Mouse (Mus musculus): ENCODE results near the gene Isoc2b. TPM values are rescaled to one million over a fixed set of nuclear protein-coding genes. Genes with fewer than 3 reads are reported as not detected.
"Not testable (repeated sequence)": the region's sequence is repeated elsewhere in the genome, so short reads cannot be mapped to it uniquely, and the experiment has no call there.

Isoc2b gene
- polyA plus RNA-seq, 2 experiments, result 7.4 to 9.7 TPM

DNA sequence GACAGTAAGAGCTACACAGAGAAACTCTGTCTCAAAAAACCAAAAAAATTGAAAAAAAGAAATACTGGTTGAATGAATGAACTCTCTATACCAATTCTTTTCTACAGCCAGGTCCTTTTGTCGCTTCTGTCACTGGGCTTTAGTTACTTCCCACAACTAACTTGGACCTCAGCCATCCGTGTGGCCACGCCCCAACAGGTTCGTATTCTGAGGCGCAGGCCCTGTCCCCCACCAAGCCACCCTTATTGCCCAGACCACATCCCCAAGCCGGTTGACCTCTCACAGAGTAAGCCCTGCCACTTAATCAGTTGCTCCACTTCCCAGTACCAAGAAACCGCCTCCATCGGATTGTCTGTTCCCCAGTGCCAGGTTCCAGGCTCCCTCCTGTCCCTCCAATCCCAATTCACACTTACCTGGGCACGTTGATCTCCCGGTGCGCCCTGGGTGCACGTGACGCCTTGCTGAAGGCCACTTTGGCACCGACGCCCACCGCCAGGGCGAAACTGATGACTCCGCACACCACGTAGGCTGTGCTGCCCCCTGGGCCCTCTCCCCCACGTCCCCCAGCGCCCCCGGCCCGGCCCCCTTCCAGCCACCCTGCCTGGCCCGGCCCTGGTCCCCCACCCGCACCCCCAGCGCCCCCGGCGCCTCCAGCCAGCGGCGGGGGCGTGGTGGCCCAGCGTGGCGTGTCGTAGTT lies 34.3 kb downstream of the Isoc2b start:
- H3K9me3 ChIP-seq (ENCODE audit: control insufficient read depth, low read length), result no peaks in the 10 kb centered on the region
- peaks cover 58% of the 10 kb centered on the region for H3K27me3 ChIP-seq (ENCODE audit: control insufficient read depth, insufficient read depth, low read length)
- no peak for TF ChIP-seq POLR2A (IDR thresholded peaks at IDR 0.05; ENCODE audit: borderline replicate concordance, extremely low read depth, insufficient read depth, insufficient read length)
- peak overlapping the region; percentile 40; the same call in 1 of the 2 replicates for H3K9ac ChIP-seq (ENCODE audit: low read depth, low read length, severe bottlenecking)
- no peak for ATAC-seq (ENCODE audit: low FRiP score, low read depth)
- WGBS, result 7% methylated on average over 27 of the region's 34 CpGs
- no peaks in the 10 kb centered on the region for H3K36me3 ChIP-seq (ENCODE audit: control insufficient read depth, insufficient read depth, low read length)
- H3K4me1 ChIP-seq (ENCODE audit: control insufficient read depth, insufficient read depth, low read length), result peaks cover 4% of the 10 kb centered on the region; the same call in 1 of the 2 replicates
- H3K4me2 ChIP-seq (replicated peaks; ENCODE audit: low read depth, low read length, severe bottlenecking), result peak overlapping the region; percentile 80
- no peak overlapping the region for H3K27ac ChIP-seq (replicated peaks; ENCODE audit: low read depth, low read length)
- peak overlapping the region; percentile 43 for H3K4me3 ChIP-seq (replicated peaks; ENCODE audit: low read length)
- no peak for DNase-seq (ENCODE audit: low spot score)

DNA sequence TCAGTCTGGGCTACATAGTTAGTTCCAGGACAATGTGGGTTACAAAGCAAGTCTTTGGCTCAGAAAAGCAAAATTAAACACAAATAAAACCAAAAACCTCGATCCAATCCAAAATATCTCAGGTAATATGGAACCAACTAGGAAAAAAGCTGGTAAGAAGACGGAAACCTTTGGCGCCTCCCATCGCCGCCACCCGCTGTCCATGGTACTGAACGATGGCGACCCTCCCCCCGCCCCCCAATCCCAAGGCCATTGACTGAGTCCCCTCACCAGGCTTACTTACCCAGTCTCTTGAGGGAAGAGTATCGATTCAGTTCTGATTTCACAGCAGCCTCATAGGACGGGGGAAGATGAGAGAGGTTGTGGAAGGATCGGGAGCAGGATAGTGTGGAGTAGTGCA lies 39.6 kb downstream of the Isoc2b start:
- ATAC-seq (ENCODE audit: low FRiP score, low read depth), result no peak
- Histone ChIP-seq H3K36me3 (ENCODE audit: control insufficient read depth, insufficient read depth, low read length) (no peaks in the 10 kb centered on the region), H3K4me3 (replicated peaks; ENCODE audit: low read length) (no peak overlapping the region), H3K4me2 (replicated peaks; ENCODE audit: low read depth, low read length, severe bottlenecking) (no peak overlapping the region), H3K27me3 (ENCODE audit: control insufficient read depth, insufficient read depth, low read length) (peaks cover 37% of the 10 kb centered on the region), H3K9me3 (ENCODE audit: control insufficient read depth, low read length) (no peaks in the 10 kb centered on the region), H3K4me1 (ENCODE audit: control insufficient read depth, insufficient read depth, low read length) (no peaks in the 10 kb centered on the region), H3K9ac (ENCODE audit: low read depth, low read length, severe bottlenecking) (no peak overlapping the region), H3K27ac (replicated peaks; ENCODE audit: low read depth, low read length) (no peak overlapping the region)
- WGBS, result 4% methylated on average over 12 of the region's 12 CpGs
- DNase-seq (ENCODE audit: low spot score), result no peak
- no peak for TF ChIP-seq POLR2A (IDR thresholded peaks at IDR 0.05; ENCODE audit: borderline replicate concordance, extremely low read depth, insufficient read depth, insufficient read length)

DNA sequence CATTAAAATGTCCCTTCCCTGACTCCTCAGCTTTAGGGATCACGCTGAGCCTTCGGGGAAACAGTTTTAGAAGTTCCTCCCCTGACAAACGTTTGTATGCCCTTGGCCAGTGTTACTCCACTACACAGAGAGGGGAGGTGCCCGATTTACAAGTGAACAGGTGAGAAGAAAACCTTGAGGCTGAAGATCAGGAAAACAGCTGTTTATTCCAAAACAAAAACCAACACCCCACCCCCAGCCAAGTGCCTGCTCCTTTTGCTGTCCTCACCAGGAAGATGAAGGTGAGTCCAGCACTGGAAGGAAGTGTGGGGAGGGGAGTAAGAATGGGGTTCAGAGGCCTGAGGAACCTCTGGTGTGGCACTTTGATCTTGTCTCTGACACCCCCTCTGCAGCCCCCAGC lies 44.7 kb downstream of the Isoc2b start:
- Histone ChIP-seq H3K4me1 (ENCODE audit: control insufficient read depth, insufficient read depth, low read length) (no peaks in the 10 kb centered on the region), H3K36me3 (ENCODE audit: control insufficient read depth, insufficient read depth, low read length) (no peaks in the 10 kb centered on the region), H3K4me2 (replicated peaks; ENCODE audit: low read depth, low read length, severe bottlenecking) (no peak overlapping the region), H3K9me3 (ENCODE audit: control insufficient read depth, low read length) (no peaks in the 10 kb centered on the region), H3K27ac (replicated peaks; ENCODE audit: low read depth, low read length) (no peak overlapping the region), H3K9ac (ENCODE audit: low read depth, low read length, severe bottlenecking) (no peak overlapping the region), H3K27me3 (ENCODE audit: control insufficient read depth, insufficient read depth, low read length) (peaks cover 5% of the 10 kb centered on the region; the same call in 1 of the 2 replicates), H3K4me3 (replicated peaks; ENCODE audit: low read length) (no peak overlapping the region)
- TF ChIP-seq POLR2A (IDR thresholded peaks at IDR 0.05; ENCODE audit: borderline replicate concordance, extremely low read depth, insufficient read depth, insufficient read length), result no peak
- WGBS, result 44% methylated on average over 4 of the region's 4 CpGs
- DNase-seq (ENCODE audit: low spot score), result no peak
- no peak for ATAC-seq (ENCODE audit: low FRiP score, low read depth)

GRCm38 (mm10) chr7:4822162-4822907 lies 47.7 kb downstream of the Isoc2b start:
- no peak overlapping the region for H3K4me3 ChIP-seq (replicated peaks; ENCODE audit: low read length)
- DNase-seq (ENCODE audit: low spot score) (no peak), ATAC-seq (ENCODE audit: low FRiP score, low read depth) (no peak)
- H3K27ac ChIP-seq (replicated peaks; ENCODE audit: low read depth, low read length), result no peak overlapping the region
- H3K27me3 ChIP-seq (ENCODE audit: control insufficient read depth, insufficient read depth, low read length), result no peaks in the 10 kb centered on the region
- no peaks in the 10 kb centered on the region for H3K9me3 ChIP-seq (ENCODE audit: control insufficient read depth, low read length)
- no peak overlapping the region for H3K4me2 ChIP-seq (replicated peaks; ENCODE audit: low read depth, low read length, severe bottlenecking)
- H3K4me1 ChIP-seq (ENCODE audit: control insufficient read depth, insufficient read depth, low read length), result no peaks in the 10 kb centered on the region
- no peak for TF ChIP-seq POLR2A (IDR thresholded peaks at IDR 0.05; ENCODE audit: borderline replicate concordance, extremely low read depth, insufficient read depth, insufficient read length)
- H3K9ac ChIP-seq (ENCODE audit: low read depth, low read length, severe bottlenecking), result no peak overlapping the region
- 56% methylated on average over 6 of the region's 6 CpGs for WGBS
- no peaks in the 10 kb centered on the region for H3K36me3 ChIP-seq (ENCODE audit: control insufficient read depth, insufficient read depth, low read length)

DNA sequence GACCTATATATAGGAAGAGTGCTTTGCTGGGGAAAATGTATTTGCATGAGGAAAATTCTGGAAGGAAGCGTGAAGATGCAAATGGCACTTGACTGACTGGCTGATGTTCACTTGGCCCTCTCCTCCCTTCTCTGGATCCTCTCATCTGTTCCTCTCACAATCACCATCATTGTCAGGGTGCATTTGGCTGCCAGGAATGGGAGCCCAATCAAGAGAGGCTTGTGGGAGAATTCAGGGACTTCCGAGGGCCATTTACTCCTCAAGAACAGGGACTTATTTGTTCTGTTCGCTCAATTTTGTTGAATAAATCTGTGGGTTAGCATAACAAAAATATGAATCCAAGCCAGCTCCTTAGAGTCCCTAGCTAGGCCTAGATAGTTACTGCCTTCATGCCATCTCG lies 48.4 kb downstream of the Isoc2b start:
- Histone ChIP-seq H3K4me2 (replicated peaks; ENCODE audit: low read depth, low read length, severe bottlenecking) (no peak overlapping the region), H3K4me1 (ENCODE audit: control insufficient read depth, insufficient read depth, low read length) (no peaks in the 10 kb centered on the region), H3K4me3 (replicated peaks; ENCODE audit: low read length) (no peak overlapping the region), H3K36me3 (ENCODE audit: control insufficient read depth, insufficient read depth, low read length) (no peaks in the 10 kb centered on the region), H3K27me3 (ENCODE audit: control insufficient read depth, insufficient read depth, low read length) (no peaks in the 10 kb centered on the region), H3K27ac (replicated peaks; ENCODE audit: low read depth, low read length) (no peak overlapping the region), H3K9ac (ENCODE audit: low read depth, low read length, severe bottlenecking) (no peak overlapping the region), H3K9me3 (ENCODE audit: control insufficient read depth, low read length) (no peaks in the 10 kb centered on the region)
- ATAC-seq (ENCODE audit: low FRiP score, low read depth) (no peak), DNase-seq (ENCODE audit: low spot score) (no peak)
- TF ChIP-seq POLR2A (IDR thresholded peaks at IDR 0.05; ENCODE audit: borderline replicate concordance, extremely low read depth, insufficient read depth, insufficient read length), result no peak
- 79% methylated on average over 4 of the region's 4 CpGs for WGBS

DNA sequence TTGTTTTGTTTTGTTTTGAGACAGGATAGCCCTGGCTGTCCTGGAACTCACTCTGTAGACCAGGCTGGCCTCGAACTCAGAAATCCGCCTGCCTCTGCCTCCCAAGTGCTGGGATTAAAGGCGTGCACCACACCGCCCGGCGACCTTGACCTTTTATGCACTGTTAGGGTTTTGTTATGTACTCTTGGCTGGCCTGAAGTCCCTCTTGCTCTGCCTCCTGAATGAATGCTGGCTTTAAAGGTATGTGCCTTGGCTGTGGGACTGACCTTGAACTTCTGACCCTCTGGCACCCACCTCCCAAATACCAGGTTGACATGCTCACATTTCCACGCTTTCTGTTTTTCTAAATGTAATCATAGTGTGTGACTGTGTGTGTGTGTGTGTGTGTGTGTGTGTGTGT lies 49.1 kb downstream of the Isoc2b start:
- not testable (repeated sequence) for H3K9me3 ChIP-seq (ENCODE audit: control insufficient read depth, low read length); ATAC-seq (ENCODE audit: low FRiP score, low read depth); H3K4me3 ChIP-seq (replicated peaks; ENCODE audit: low read length); H3K4me1 ChIP-seq (ENCODE audit: control insufficient read depth, insufficient read depth, low read length); H3K27ac ChIP-seq (replicated peaks; ENCODE audit: low read depth, low read length); H3K9ac ChIP-seq (ENCODE audit: low read depth, low read length, severe bottlenecking); H3K4me2 ChIP-seq (replicated peaks; ENCODE audit: low read depth, low read length, severe bottlenecking); H3K36me3 ChIP-seq (ENCODE audit: control insufficient read depth, insufficient read depth, low read length); H3K27me3 ChIP-seq (ENCODE audit: control insufficient read depth, insufficient read depth, low read length); DNase-seq (ENCODE audit: low spot score)
- WGBS, result 81% methylated on average over 7 of the region's 7 CpGs
